Mouse (Mus musculus) CD4-positive, CD25-positive, alpha-beta regulatory T cell, adult 2 months (primary cell): Measurements from ENCODE around the gene Fbxw25.
"Not testable (repeated sequence)": the region's sequence is repeated elsewhere in the genome, so short reads cannot be mapped to it uniquely, and the experiment has no call there.

ENCODE experiments used
- DNase-seq: peaks from one replicate; pipeline ENCODE4 v3.0.0-alpha.2; 2012; ENCODE audit warnings: low read depth, low spot score

The Fbxw25 gene

DNA sequence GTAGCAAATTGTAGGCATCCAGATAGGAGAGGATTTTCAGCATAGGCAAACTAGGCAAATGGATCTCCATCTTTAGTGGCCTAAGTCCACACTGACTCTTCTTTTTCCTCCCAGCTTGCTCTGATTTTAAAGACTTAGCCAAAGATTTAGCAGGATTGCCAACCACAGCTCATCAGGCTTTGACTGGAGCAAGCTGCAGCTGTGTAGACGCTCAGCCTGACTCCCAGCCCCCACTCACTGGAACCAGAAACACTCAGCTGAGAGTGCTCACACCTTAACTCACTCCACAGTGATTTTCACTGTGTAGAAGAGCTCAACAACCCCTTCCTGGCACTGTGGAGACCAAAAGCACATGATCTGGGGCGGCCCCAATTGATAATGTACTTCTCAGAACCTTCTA lies at the start of gene Fbxw25:
Gene Fbxw25 (minus strand): TSS at position 101 of the 400 bp plus-strand sequence.
- not testable (repeated sequence) for DNase-seq

DNA sequence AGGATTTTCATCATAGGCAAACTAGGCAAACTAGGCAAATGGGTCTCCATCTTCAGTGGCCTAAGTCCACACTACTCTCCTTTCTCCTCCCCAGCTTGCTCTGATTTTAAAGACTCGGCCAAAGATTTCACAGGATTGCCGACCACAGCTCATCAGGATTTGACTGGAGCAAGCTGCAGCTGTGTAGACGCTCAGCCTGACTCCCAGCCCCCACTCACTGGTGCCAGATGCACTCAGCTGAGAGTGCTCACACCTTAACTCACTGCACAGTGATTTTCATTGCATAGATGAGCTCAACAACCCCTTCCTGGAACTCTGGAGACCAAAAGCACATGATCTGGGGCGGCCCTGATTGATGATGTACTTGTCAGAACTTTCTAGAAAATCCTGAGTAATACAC lies 38.1 kb upstream of the Fbxw25 start, which contains the start of gene Fbxw18:
Gene Fbxw18 (minus strand): TSS at position 101 of the 400 bp plus-strand sequence.
- not testable (repeated sequence) for DNase-seq

DNA sequence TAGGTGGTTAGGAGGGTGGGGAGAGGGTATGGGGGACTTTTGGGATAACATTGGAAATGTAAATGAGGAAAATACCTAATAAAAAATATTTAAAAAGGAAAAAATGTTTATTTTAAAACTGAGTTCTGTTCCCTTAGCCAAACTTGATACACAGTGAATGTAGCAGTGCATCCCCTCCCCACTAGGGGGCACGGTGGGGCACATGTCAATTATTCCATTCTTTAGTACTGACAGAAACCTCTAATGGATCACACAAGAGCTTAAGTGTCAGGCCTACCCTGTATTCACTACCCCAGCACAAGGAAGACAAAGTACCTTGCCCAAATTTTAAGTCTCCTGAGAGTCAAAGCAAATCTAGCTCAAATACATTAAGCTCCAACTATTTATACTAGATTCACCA lies 20.8 kb upstream of the Fbxw25 start:
- DNase-seq, result peak; percentile 39

DNA sequence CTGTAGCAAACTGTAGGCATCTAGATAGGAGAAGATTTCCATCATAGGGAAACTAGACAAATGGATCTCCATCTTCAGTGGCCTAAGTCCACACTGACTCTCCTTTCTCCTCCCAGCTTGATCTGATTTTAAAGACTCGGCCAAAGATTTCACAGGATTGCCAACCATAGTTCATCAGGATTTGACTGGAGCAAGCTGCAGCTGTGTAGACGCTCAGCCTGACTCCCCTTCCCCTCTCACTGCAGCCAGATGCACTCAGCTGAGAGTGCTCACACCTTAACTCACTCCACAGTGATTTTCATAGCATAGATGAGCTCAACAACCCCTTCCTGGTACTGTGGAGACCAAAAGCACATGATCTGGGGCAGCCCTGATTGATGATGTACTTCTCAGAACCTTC lies 38.5 kb downstream of the Fbxw25 start, which contains the start of gene Fbxw24:
Gene Fbxw24 (minus strand): TSS at position 101 of the 400 bp plus-strand sequence.
- DNase-seq, result not testable (repeated sequence)

DNA sequence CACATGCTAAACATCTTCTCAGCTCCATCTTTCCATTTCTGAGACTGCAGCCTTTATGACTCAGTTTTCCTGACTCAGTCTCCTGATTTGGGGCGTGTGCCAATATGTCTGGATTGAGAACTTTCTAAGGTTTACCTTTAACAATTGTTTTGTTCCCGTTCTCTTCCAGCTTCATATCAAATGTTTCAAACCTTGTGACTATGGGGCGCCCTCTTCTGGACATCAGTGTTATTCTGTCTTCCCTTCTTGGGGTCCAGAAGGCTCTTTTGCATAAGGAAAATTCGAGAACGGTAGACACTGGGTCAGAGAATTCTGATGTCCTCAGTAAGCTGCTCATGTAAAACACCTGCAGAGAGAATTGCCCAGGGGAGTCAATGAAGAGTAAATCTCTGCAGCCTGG lies 57.6 kb downstream of the Fbxw25 start:
- peak; percentile 5 for DNase-seq

DNA sequence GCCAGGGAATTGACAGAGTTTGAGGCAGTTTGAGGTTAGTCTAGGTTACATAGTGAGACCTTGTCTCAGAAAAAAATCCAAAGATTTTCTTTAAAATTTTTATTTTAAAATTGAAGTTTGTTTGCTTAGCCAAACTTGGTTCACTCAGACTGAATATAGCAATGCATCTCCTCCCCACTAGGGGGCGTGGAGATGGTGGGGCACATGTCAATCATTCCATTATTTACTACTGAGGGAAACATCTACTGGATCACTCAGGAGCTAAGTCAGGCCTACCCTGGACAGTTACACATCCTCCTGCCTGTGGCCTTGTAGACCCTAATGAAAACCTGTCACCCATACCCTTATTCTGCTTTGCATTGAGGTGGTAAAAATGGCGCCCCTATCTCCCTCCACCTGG lies 62.3 kb downstream of the Fbxw25 start:
- DNase-seq, result peak; percentile 18

DNA sequence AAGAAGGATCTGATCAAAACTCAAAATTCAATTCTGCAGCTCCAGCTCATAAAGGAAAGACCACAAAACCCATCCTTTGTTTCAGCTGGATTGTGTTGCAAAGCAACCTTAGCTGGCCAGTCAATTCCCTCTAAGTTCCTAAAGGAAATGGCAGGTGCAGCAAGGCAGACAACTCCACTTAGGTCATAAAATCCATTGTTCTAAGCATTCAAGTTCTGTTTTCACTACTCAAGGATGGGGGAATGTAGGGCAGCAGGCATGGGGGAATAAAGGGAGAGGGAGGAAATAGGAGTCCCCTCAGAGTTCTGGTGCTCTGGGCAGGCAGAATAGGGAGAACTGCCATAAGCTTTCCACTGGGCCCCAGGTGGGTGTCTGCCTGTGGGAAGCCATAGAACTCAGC lies 67.2 kb downstream of the Fbxw25 start:
- no peak for DNase-seq
